Mouse (Mus musculus): Measurements from ENCODE around the gene Slc22a13. TPM values are rescaled to one million over a fixed set of nuclear protein-coding genes. Genes with fewer than 3 reads are reported as not detected.
"Not testable (repeated sequence)": the region's sequence is repeated elsewhere in the genome, so short reads cannot be mapped to it uniquely, and the experiment has no call there.

The Slc22a13 gene
- polyA plus RNA-seq, 1 experiment from 2014 or later, result not detected

GRCm38 (mm10) chr9:119240286-119240997 is 31.5 kb upstream of the Slc22a13 start:
- 92% methylated on average over 10 of the region's 10 CpGs for WGBS
- Histone ChIP-seq H3K9ac (ENCODE audit: low read depth, low read length) (no peak overlapping the region), H3K9me3 (ENCODE audit: control insufficient read depth, low read length) (no peaks in the 10 kb centered on the region), H3K36me3 (ENCODE audit: control insufficient read depth, insufficient read depth, low read length) (peaks cover 7% of the 10 kb centered on the region), H3K27ac (ENCODE audit: low read depth, low read length) (no peak overlapping the region), H3K4me2 (no peak overlapping the region), H3K27me3 (replicated peaks; ENCODE audit: control insufficient read depth, insufficient read depth, low read length) (no peaks in the 10 kb centered on the region), H3K4me1 (replicated peaks; ENCODE audit: control insufficient read depth, insufficient read depth, low read length) (no peaks in the 10 kb centered on the region), H3K4me3 (ENCODE audit: low read depth, low read length) (no peak overlapping the region)
- DNase-seq (ENCODE audit: low spot score) (peak; percentile 21), ATAC-seq (replicated peaks; ENCODE audit: low FRiP score) (no peak)

GRCm38 (mm10) chr9:119239274-119239673 is 30.4 kb upstream of the Slc22a13 start:
- Histone ChIP-seq H3K27me3 (replicated peaks; ENCODE audit: control insufficient read depth, insufficient read depth, low read length) (no peaks in the 10 kb centered on the region), H3K36me3 (ENCODE audit: control insufficient read depth, insufficient read depth, low read length) (peaks cover 5% of the 10 kb centered on the region), H3K9ac (ENCODE audit: low read depth, low read length) (no peak overlapping the region), H3K27ac (ENCODE audit: low read depth, low read length) (no peak overlapping the region), H3K9me3 (ENCODE audit: control insufficient read depth, low read length) (no peaks in the 10 kb centered on the region), H3K4me3 (ENCODE audit: low read depth, low read length) (no peak overlapping the region), H3K4me1 (replicated peaks; ENCODE audit: control insufficient read depth, insufficient read depth, low read length) (no peaks in the 10 kb centered on the region), H3K4me2 (no peak overlapping the region)
- peak; percentile 5 for DNase-seq (ENCODE audit: low spot score)
- no peak for ATAC-seq (replicated peaks; ENCODE audit: low FRiP score)
- 92% methylated on average over 3 of the region's 3 CpGs for WGBS

GRCm38 (mm10) chr9:119238796-119239195 is 29.9 kb upstream of the Slc22a13 start:
- Histone ChIP-seq H3K4me2 (no peak overlapping the region), H3K4me1 (replicated peaks; ENCODE audit: control insufficient read depth, insufficient read depth, low read length) (no peaks in the 10 kb centered on the region), H3K9ac (ENCODE audit: low read depth, low read length) (no peak overlapping the region), H3K27me3 (replicated peaks; ENCODE audit: control insufficient read depth, insufficient read depth, low read length) (no peaks in the 10 kb centered on the region), H3K9me3 (ENCODE audit: control insufficient read depth, low read length) (no peaks in the 10 kb centered on the region), H3K36me3 (ENCODE audit: control insufficient read depth, insufficient read depth, low read length) (peaks cover 5% of the 10 kb centered on the region), H3K4me3 (ENCODE audit: low read depth, low read length) (no peak overlapping the region), H3K27ac (ENCODE audit: low read depth, low read length) (no peak overlapping the region)
- peak; percentile 22 for DNase-seq (ENCODE audit: low spot score)
- 90% methylated on average over 4 of the region's 4 CpGs for WGBS
- ATAC-seq (replicated peaks; ENCODE audit: low FRiP score), result no peak

- H3K4me1 ChIP-seq (replicated peaks; ENCODE audit: control insufficient read depth, insufficient read depth, low read length), result peaks cover 4% of the 10 kb centered on the region
- H3K27me3 ChIP-seq (replicated peaks; ENCODE audit: control insufficient read depth, insufficient read depth, low read length), result no peaks in the 10 kb centered on the region
- 75% methylated on average over 7 of the region's 7 CpGs for WGBS
- DNase-seq (ENCODE audit: low spot score), result no peak
- peak overlapping the region; percentile 3; the same call in 1 of the 2 replicates for H3K4me2 ChIP-seq
- H3K27ac ChIP-seq (ENCODE audit: low read depth, low read length), result no peak overlapping the region; the same call in 1 of the 2 replicates
- ATAC-seq (replicated peaks; ENCODE audit: low FRiP score), result peak; percentile 31; the same call in 1 of the 2 replicates
- H3K9ac ChIP-seq (ENCODE audit: low read depth, low read length), result no peak overlapping the region
- no peaks in the 10 kb centered on the region for H3K9me3 ChIP-seq (ENCODE audit: control insufficient read depth, low read length)
- H3K4me3 ChIP-seq (ENCODE audit: low read depth, low read length), result no peak overlapping the region
- H3K36me3 ChIP-seq (ENCODE audit: control insufficient read depth, insufficient read depth, low read length), result no peaks in the 10 kb centered on the region
Observed at GRCm38 (mm10) chr9:119231552-119231951, 22.7 kb upstream of the Slc22a13 start.

- Histone ChIP-seq H3K9me3 (ENCODE audit: control insufficient read depth, low read length) (no peaks in the 10 kb centered on the region), H3K36me3 (ENCODE audit: control insufficient read depth, insufficient read depth, low read length) (no peaks in the 10 kb centered on the region), H3K4me3 (ENCODE audit: low read depth, low read length) (no peak overlapping the region), H3K4me1 (replicated peaks; ENCODE audit: control insufficient read depth, insufficient read depth, low read length) (peaks cover 4% of the 10 kb centered on the region), H3K27ac (ENCODE audit: low read depth, low read length) (no peak overlapping the region), H3K4me2 (no peak overlapping the region), H3K27me3 (replicated peaks; ENCODE audit: control insufficient read depth, insufficient read depth, low read length) (no peaks in the 10 kb centered on the region), H3K9ac (ENCODE audit: low read depth, low read length) (no peak overlapping the region)
- WGBS, result 30% methylated on average over 2 of the region's 2 CpGs
- ATAC-seq (replicated peaks; ENCODE audit: low FRiP score) (0 out of 2 replicates have a peak, but pooled peaks have one; percentile 51), DNase-seq (ENCODE audit: low spot score) (no peak)
Observed at GRCm38 (mm10) chr9:119230829-119231228, 21.9 kb upstream of the Slc22a13 start.

- no peaks in the 10 kb centered on the region for H3K9me3 ChIP-seq (ENCODE audit: control insufficient read depth, low read length)
- H3K27ac ChIP-seq (ENCODE audit: low read depth, low read length), result no peak overlapping the region
- H3K9ac ChIP-seq (ENCODE audit: low read depth, low read length), result no peak overlapping the region
- no peak overlapping the region for H3K4me2 ChIP-seq
- DNase-seq (ENCODE audit: low spot score) (no peak), ATAC-seq (replicated peaks; ENCODE audit: low FRiP score) (no peak)
- no peaks in the 10 kb centered on the region for H3K36me3 ChIP-seq (ENCODE audit: control insufficient read depth, insufficient read depth, low read length)
- WGBS, result 74% methylated on average over 4 of the region's 4 CpGs
- no peaks in the 10 kb centered on the region for H3K27me3 ChIP-seq (replicated peaks; ENCODE audit: control insufficient read depth, insufficient read depth, low read length)
- H3K4me3 ChIP-seq (ENCODE audit: low read depth, low read length), result no peak overlapping the region
- H3K4me1 ChIP-seq (replicated peaks; ENCODE audit: control insufficient read depth, insufficient read depth, low read length), result no peaks in the 10 kb centered on the region
Observed at GRCm38 (mm10) chr9:119220249-119220648, 11.4 kb upstream of the Slc22a13 start.

- ATAC-seq (replicated peaks; ENCODE audit: low FRiP score) (no peak), DNase-seq (ENCODE audit: low spot score) (no peak)
- H3K9me3 ChIP-seq (ENCODE audit: control insufficient read depth, low read length), result no peaks in the 10 kb centered on the region; the same call in 1 of the 2 replicates
- no peak overlapping the region for H3K9ac ChIP-seq (ENCODE audit: low read depth, low read length)
- H3K4me3 ChIP-seq (ENCODE audit: low read depth, low read length), result no peak overlapping the region
- no peaks in the 10 kb centered on the region for H3K36me3 ChIP-seq (ENCODE audit: control insufficient read depth, insufficient read depth, low read length)
- H3K27ac ChIP-seq (ENCODE audit: low read depth, low read length), result no peak overlapping the region
- 72% methylated on average over 2 of the region's 2 CpGs for WGBS
- no peaks in the 10 kb centered on the region for H3K4me1 ChIP-seq (replicated peaks; ENCODE audit: control insufficient read depth, insufficient read depth, low read length)
- H3K4me2 ChIP-seq, result no peak overlapping the region
- no peaks in the 10 kb centered on the region for H3K27me3 ChIP-seq (replicated peaks; ENCODE audit: control insufficient read depth, insufficient read depth, low read length)
Observed at GRCm38 (mm10) chr9:119219667-119220066, 10.8 kb upstream of the Slc22a13 start.

GRCm38 (mm10) chr9:119215341-119215740 is 6.4 kb upstream of the Slc22a13 start:
- H3K36me3 ChIP-seq (ENCODE audit: control insufficient read depth, insufficient read depth, low read length); H3K27me3 ChIP-seq (replicated peaks; ENCODE audit: control insufficient read depth, insufficient read depth, low read length); H3K9me3 ChIP-seq (ENCODE audit: control insufficient read depth, low read length); H3K4me1 ChIP-seq (replicated peaks; ENCODE audit: control insufficient read depth, insufficient read depth, low read length); DNase-seq (ENCODE audit: low spot score); H3K4me2 ChIP-seq; H3K27ac ChIP-seq (ENCODE audit: low read depth, low read length); H3K4me3 ChIP-seq (ENCODE audit: low read depth, low read length); ATAC-seq (replicated peaks; ENCODE audit: low FRiP score); H3K9ac ChIP-seq (ENCODE audit: low read depth, low read length): not testable (repeated sequence)
- WGBS, result 86% methylated on average over 2 of the region's 2 CpGs

GRCm38 (mm10) chr9:119214601-119215000 is 5.7 kb upstream of the Slc22a13 start:
- 81% methylated on average over 6 of the region's 6 CpGs for WGBS
- Histone ChIP-seq H3K9me3 (ENCODE audit: control insufficient read depth, low read length) (no peaks in the 10 kb centered on the region; the same call in 1 of the 2 replicates), H3K36me3 (ENCODE audit: control insufficient read depth, insufficient read depth, low read length) (no peaks in the 10 kb centered on the region), H3K27me3 (replicated peaks; ENCODE audit: control insufficient read depth, insufficient read depth, low read length) (no peaks in the 10 kb centered on the region), H3K4me3 (ENCODE audit: low read depth, low read length) (no peak overlapping the region), H3K4me2 (no peak overlapping the region), H3K4me1 (replicated peaks; ENCODE audit: control insufficient read depth, insufficient read depth, low read length) (no peaks in the 10 kb centered on the region), H3K27ac (ENCODE audit: low read depth, low read length) (no peak overlapping the region), H3K9ac (ENCODE audit: low read depth, low read length) (no peak overlapping the region)
- DNase-seq (ENCODE audit: low spot score) (no peak), ATAC-seq (replicated peaks; ENCODE audit: low FRiP score) (no peak)

Measured in liver, embryonic 11.5 days (tissue).